Mouse (Mus musculus): ENCODE measurements around the gene Fgf23. TPM values are rescaled to one million over a fixed set of nuclear protein-coding genes. Genes with fewer than 3 reads are reported as not detected.

Gene Fgf23
- polyA plus RNA-seq (2012; fragmentation: generic; extraction: Trizol): not detected

GRCm38 (mm10) chr6:127072817-127073216 is at the start of gene Fgf23:
Gene Fgf23, plus strand, starts transcription at chr6:127072902.

GRCm38 (mm10) chr6:127109402-127109930 is 36.8 kb downstream of the Fgf23 start, which contains the start of gene Tigar:
Gene Tigar, minus strand, starts transcription at chr6:127109557.

Other genes with a start within 250 kb of the Fgf23 start
- gene Ndufa9, start 223.8 kb upstream of the Fgf23 start, polyA plus RNA-seq (2012; fragmentation: generic; extraction: Trizol): 100 to 1,000 TPM; 114 to 129 TPM
- gene Akap3, start 219.8 kb upstream of the Fgf23 start, polyA plus RNA-seq (2012; fragmentation: generic; extraction: Trizol): not detected
- gene Dyrk4, start 151.1 kb upstream of the Fgf23 start, polyA plus RNA-seq (2012; fragmentation: generic; extraction: Trizol): under 1 TPM in 1 of 2 experiments, not detected in 1; 0.18 TPM
- 1 to 10 TPM; 1.9 to 4.8 TPM for gene Rad51ap1, start 133.3 kb upstream of the Fgf23 start, polyA plus RNA-seq (2012; fragmentation: generic; extraction: Trizol)
- 10 to 100 TPM in 1 of 2 experiments, 1 to 10 TPM in 1; 1.7 to 13.1 TPM for gene D6Wsu163e, start 132.9 kb upstream of the Fgf23 start, polyA plus RNA-seq (2012; fragmentation: generic; extraction: Trizol)
- gene Fgf6, start 57.3 kb upstream of the Fgf23 start, polyA plus RNA-seq (2012; fragmentation: generic; extraction: Trizol): not detected
- 1 to 10 TPM in 1 of 2 experiments, under 1 TPM in 1; 0.61 to 3.3 TPM for gene Tigar, start 36.7 kb downstream of the Fgf23 start, polyA plus RNA-seq (2012; fragmentation: generic; extraction: Trizol)
- gene Ccnd2, start 79.3 kb downstream of the Fgf23 start, polyA plus RNA-seq (2012; fragmentation: generic; extraction: Trizol): 10 to 100 TPM in 1 of 2 experiments, 1 to 10 TPM in 1; 9.1 to 24.4 TPM

Measured in C3H10T1/2 (cell line).